Mouse (Mus musculus) ovary, adult 18-20 months (tissue): ENCODE results near the gene Nfia.

Source experiments
- DNase-seq: peaks from one replicate; pipeline ENCODE4 v3.0.0; 2022; ENCODE audit warnings: low spot score, mixed read lengths

Gene Nfia

DNA sequence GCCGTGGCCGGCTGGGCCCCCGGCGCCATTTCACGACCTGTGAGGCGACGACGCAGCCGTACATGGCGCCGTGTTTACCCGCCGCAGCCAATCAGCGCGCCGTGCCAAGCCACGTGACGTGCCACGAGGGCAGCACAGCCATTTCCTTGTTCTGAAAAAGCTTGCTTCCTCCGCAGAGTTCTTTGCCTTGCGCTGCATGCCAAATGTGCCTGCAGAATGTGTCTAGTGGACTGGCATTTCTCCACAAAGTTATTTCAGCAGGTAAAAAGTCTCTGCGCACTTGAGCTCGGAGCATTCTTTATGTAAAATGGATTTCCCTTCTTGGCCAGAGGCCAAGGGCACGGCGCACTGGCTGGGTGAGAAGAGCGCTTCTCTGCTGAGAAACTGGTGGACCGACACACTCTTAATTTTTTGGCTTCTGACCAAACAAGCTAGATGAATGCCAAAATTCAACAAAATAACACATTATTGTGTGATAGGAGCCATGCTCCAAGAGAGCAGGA, 96.5 kb downstream of the Nfia start:
- peak; percentile 94 for DNase-seq

DNA sequence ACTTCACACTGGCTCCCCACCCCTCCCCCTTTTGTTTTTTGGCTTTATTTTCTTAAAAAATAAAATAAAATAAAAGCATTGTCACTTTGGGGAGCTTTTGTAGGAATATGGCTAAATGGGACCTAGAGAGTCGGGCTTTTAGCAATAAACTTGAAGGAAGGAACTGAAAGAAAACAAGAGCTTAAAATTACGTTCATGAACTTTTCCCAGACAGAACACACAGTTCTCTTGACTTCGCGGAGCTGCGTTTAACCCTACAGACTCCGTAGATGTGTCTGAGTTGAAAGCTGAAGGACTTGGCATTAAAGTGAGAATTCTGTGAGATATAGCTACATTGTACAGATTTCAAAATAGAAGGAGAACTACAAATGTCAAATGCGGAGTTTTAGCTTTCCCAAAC, 96.9 kb downstream of the Nfia start:
- DNase-seq = no peak

DNA sequence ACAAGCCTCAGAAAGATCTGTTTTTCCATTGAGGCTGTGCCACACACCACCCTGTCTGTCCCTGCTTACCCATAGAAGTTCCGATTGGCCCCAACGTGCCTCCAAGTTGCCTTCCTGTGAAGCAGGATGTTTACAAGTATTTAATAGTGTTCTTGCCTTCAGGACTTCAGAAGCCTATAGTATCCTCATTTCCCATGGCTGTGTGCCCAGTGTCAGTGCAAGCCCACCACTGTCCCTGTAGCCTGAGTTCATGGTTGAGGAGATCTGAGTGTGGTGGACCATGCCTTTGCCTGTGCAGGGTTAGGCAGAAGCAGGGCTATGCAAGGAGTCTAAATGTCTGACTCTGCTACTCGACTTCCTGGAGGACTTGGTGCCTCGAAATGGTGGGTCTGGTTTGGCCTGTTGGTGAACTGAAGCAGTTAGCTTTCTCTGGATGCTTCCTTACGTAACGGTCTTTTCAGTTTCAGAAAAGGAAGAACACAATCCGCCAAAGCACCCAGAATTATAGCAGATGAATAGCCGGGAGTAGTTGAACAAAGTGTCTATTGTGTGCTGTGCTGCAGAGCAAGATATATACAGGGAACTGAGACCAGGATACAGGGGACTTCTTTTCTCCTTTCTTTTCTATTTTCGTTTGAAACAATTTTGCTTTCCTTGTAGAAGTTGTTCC, 99.4 kb downstream of the Nfia start:
- DNase-seq = no peak

DNA sequence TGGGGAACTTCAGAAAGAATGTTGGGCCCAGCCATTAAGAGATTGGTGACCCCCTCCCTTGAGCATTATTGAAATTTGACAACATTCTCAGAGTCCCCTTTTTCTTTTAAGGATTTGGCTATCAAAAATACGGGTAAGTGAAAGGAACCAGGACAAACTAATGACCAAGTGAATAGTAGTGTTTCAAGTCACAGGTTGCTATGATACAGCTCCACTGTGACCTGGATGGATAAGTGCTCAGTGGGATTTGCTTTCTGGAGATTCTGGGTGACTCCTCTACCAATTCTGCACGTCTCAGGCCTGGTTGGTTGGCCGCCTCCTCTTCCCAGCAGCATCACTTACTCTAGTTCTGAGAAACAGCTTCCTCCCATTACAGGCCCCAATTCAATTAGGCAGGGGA, 102.4 kb downstream of the Nfia start:
- DNase-seq = no peak

DNA sequence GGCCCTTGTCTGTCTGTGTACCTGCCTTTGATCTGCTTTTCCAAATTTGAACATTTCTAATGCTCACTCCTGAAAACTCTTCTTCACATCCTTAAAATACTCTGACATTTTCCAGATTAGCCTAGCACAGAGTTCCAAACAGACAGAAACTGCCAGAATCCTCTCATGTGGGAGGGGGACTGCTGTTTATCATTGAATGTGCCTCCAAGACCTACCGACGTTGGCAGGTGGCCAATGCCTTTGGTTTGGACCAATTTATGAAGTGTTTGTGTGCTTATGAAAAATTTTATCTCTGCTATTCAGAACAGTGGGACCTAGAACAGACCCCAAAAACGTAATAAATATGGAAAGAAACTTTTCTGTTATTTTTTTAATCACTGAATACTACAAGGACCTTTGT, 103.4 kb downstream of the Nfia start:
- peak; percentile 67 for DNase-seq

DNA sequence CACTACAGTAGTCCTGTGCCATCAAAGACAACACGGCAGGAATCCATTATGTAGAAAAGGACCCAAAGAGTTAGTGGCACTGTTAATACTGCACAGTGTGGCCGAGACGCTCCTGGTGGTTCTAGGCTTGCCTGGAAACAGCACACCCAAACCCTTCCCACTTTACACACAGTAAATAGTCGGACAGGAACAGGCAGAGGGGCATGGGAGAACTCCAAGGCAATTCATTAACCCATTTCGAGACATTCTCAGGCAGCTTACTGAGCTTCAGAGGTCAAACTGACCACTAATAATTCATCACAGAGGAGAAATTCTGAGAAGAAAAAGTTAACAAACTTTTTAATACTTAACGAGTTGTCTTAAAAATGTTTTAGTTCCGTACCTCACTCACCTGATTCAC, 107.2 kb downstream of the Nfia start:
- DNase-seq = no peak

DNA sequence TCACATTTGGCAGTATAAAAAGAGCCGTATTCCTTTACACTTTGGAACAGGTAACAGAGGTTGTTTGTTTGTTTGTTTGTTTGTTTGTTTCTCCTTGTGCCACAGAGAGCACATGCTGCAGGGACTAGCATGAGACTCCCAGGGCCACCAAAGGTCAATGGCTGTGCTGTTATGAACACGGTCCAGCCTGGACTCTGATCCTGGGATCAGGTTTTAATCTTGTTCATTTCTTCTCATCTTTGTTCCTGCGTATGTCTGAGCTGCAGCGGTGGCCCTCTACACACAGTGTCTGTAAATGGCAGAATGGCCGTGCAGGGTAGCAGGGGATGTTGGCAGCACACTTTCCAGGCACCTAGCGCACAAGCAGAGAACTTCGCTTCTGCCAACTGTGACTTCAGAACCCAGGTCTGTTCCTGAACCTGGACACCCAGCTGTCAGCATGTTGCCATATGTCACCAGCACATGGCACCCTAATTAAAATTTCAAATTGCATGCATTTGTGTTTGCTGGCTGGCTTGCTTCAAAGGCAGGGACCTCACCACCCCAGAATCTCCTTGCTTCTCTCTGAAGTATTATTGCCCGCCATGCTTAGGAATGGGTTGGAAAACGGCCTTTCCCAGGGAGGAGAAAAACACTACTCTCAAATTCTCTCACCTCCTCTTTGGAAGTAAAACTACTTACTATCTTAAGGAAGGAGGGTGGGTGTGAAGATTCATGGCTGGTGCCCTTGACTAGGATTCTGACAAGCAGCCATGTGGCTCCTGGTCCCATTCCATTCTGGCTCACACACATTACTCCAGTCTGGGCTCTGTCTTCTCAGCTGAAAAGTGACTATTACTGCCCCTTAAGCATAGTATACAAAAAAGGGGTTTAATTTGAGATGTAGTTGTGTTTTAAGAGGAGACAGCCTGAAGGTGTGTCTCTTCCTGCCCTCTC, 107.9 kb downstream of the Nfia start:
- DNase-seq = no peak

DNA sequence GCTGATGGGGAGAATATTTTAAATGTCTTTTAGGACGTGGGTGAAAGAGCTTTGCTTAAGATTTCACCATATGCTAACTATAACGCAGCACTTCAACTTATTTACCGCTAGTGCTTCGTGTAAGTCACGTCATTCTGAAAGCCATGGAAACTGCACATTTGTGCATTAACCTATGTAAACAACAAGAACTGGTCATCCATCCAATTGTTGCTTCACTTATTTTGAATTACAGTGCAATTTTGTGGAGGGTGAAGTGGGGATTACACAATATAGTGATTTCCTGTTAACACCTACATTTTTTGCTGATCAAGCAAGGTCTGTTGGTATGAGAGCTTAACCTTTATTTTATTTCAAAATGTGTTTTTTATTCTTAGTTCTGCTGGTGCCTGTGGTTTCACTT, 113.0 kb downstream of the Nfia start:
- no peak for DNase-seq

DNA sequence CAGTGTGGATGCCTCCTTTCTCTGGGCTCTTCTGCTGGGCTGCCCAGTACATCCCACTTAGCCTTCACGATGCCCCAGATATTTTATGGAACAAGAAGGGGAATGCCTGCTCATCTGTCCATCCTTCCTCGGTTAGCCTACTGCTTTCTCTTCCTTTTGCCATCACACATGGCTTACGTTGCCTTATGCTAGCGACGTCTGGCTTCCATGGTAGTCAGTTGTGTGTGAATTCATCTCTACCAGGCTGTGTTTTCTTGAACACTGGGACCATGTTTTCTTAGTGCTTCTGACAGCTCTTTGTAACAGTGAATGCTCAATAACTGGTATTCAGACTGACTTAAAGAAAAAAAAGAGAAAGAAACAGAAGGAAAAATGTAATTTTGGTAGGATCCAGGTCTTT, 113.7 kb downstream of the Nfia start:
- DNase-seq = no peak

DNA sequence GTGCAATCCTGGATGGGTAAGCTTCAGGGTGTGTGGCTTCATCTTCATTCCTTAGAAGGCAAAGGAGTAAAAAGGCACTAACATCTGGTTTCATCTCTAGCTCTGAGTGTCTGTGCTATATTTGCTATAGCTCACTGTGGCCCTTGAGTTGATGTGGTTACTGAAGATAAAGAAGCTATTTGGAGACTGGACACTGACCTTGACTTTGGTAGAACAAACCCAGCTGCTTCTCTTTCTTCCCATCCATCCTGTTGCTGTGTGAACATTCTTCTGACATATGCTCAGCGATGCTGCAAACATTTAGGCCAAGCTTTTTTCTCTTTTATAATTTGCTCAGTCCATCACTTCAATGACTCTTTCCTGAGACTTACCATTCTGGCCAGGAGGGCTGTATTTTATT, 114.7 kb downstream of the Nfia start:
- no peak for DNase-seq

DNA sequence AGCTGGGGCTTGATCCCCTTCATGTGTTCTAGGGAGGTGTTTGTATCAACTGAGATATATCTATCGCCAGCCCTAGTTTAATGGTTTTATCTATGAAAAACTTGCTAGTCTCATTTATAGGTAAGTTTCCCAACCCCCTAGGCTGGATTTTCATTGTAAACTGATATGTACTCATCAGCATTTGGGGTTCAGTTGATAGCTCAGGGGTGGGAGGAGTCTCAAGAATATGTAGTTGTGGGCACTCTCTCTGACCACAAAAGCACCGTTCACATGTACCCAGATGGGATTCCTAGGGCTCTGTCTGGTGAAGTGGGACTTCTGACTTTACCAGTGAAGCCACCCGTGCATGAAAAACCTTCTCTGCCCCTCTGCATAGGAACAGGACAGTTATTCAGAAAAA, 118.5 kb downstream of the Nfia start:
- DNase-seq = no peak

DNA sequence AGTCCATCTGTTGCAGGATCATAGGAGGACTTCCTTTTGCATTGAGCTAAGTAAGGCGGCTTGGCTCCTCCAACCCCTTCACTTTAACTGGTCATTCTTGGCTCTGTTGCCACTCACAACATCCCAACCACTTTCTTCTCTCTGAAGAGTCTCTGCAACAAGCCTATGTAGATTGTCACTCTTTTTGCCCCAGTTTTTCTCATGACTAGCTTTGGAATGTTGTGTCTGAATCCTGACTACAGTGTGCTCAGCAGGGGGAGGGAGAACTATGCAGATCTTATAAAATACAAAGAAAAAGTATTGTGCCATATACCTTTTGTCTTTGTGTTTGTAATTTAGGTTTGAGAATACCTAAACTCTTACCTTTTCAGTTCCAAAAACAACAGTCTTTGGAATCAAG, 119.1 kb downstream of the Nfia start:
- DNase-seq = no peak

DNA sequence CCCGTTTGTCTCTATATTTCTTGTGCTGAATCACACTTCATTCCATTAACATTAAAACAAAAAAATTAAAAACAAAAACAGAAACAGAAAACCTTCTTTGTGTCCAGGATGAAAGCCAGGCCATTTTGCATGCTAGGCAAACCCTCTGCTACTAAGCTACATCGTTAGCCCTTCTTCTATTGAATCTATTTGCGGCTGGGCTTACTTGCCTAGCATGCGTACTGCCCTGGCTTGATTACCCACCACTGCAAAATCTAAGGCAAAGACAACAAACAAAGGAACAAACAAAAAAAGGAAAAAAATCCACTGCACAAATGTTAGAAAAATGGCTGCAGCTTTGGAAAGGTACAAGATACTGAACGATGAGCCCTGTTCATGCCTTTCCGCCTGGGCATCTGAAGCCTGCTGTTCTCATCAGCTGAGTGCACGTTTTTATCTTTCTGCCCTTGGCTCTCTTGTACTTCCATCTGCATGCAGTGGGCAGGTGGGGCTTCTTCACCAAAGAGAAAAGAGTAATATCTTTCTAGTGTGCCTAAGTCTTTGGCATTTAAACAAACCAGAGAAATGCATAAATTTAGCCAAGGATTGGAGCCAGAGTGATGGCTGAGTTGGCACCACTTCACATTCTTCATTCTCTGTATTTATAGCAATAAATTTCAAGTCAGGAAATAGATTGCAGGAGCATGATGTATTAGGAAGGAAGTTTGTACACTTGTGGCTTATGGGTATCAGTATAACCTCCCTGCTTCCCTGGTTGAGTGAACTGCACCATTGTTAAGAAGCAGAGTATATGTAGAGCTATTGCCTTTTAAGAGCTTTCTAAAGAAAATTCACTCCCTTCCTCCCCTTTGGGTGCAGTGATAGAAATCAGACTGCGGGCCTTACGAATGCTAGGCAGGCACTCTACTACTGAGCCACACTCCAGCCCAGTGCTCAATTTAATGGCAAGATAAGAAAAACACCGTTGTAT, 121.7 kb downstream of the Nfia start:
- DNase-seq = no peak

DNA sequence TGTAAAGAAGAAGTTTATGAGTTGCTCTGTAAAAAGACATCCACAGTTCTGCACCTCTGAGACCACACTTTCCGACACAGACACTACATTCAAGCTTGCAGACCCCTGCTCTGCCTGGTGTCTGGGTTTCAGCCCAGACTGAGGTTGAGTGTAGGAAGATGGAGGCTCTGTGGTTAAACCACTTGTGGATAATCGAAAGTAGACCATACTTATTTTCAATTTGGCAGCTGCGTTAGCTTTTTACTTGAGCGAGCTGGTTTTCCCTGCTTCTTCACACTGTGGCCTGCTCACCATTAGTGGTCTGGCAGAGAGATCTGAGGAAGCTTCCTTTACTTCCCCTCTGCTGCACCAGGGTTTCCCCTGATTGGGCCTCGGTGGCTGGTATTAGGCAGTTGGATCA, 123.4 kb downstream of the Nfia start:
- no peak for DNase-seq

DNA sequence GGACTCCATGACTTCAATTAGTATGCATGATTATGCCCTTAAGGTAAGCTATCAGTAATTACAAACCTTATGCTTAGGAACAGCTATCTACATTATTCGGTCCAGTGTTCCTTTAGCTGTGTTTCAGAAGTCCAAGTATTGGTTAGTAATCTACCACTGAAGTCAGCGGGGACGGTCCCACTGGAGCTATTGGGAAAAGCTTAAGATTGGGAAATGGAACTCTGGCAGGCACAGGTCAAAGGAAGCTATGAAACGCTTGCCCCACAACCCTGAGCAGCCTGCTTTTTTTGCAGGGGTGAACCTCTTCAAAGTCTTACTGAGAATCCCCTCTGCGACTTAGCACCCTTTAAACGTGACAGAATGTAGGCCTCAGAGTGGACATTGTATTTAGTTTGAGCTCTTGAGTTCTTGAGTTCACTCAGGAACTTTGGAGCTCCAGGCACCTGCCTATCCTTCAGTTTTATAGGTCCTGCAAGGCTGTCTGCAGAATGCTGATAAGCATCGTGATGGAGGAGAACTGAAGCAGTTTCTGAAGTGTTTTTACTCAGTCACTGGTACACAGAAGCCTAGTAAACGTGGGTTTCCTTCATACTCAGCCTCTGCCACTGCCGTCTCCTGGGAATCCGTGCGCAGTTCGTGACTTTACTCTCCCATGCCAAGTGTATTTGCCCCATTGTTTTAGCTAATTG, 127.9 kb downstream of the Nfia start:
- DNase-seq = no peak

DNA sequence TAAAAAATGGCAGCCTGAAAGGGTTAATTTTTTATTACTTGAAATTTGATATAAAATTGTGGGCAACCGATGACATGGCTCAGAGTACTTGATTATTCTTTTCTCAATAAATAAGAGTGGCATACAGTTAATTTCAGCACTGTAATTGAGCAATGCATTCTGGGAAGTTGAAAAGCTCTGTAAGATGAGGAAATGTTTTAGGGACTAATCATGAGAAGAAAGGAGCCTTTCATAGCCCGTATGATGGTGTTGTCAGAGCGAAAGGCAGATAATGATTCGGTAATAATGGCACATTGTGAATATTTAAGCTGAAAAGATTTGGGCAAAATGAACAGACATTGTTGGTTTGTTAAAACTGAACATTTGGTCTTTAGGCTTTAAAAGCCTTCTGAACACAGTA, 133.3 kb downstream of the Nfia start:
- DNase-seq = no peak

DNA sequence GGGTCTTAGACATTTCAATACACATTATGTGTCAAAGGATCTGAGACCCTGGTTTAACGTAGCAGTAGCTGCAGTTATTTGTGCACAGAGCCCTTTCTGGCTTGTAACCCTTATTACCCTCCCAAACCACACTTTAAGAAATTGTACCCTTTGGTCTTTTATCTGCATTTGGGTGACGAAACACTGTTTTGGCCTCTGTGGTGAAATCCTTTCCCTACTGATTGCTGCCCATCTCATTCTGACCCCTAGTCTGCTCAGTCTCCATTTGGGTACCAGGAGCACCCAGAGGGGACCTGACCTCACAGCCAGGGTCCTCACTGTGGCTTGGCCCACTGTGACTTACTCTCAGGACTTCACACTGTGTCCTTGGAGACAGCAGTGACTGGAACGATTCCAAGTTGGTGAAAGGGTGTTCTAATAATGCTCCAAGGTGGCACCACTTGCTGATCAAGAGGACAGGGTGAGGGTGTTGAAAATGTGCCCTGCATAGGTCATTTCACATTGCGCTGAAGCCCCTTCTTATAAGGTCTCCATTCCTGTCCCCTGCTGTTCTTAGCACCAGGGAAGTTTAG, 136.1 kb downstream of the Nfia start:
- no peak for DNase-seq

DNA sequence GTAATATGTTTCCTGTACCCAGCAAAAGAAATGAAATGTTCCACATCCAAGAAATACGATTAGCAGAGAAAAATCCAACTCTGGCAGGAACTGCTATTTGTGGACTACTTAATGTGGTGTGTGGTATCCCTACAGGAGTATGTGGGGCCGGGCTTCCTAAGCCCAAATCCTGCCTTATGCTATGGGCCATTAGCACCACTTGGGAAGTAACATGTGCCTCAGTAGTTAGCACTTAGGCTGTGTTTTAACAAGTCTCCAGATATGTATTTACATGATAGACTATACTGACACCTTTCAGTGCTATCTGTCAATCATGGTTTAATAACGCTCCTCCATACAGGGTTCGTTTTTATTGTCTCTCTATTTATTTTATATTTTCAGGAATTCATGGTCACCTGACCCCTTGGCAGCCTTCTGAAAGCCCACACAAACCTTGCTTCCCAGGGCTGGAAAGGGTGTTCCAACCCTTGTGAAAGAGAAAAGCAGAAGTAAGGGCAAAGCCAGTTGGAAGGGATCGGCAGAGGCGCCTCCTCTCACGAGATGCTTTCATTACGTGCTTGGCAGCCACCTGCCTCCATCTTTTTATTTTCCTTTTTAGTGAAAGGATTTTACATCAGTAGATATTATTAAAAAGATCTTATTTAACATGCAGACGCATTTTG, 137.7 kb downstream of the Nfia start:
- DNase-seq = no peak

DNA sequence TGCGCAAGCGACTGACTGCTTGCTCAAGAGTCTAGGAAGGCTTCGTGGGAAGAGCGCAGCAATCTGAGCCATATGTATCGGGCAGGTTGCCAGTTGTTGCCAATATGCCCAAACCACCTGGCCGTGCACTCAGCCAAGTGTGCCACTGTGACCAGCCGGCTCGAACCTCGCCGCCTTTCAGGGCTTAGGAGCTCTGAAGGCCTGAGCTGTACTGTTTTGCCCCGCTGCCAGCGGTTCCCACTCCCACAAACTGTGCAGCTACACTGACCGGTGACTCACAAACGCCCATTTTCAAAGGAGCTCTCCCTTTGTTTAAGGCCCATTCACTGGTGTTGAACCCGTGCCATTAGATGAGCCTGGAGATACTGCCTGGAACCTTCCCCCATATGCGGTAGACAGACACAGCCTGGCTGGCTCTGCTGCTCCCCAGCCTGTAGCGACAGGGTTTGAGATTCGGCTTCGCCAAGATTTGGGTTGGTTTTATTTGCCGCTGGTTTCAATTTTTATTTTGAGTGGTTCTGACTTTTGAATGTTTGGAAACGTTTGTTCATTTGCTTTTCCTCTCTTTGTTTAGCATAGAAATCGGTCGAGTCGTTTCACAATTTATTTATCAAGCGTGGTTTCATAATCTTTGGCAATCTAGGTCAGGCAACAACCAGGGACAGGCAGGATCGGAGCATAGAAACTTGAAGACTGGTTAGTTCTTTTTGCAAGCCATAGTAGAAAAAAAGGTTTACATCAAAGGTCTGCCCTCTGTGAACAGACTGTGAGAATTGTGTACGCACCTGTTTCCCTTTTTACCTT, 138.4 kb downstream of the Nfia start:
- no peak for DNase-seq

DNA sequence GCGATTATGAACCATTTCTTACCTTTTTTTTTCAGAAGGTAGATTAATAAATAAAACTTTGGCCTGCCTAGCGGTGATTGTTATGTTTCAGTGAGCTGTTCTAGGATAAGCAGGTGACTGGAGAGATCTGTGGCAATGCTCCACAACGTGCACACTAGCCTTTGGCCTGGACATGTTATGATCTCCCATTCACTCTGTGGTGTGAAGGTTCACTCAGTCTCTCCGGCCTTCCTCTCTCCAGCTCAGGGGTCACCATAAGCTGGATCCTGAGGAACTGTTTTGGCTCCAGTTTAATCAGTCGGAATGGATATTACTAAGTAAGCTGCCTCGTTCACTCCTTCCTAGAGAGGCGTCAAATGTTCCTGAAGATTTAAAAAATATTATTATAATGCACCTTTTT, 139.2 kb downstream of the Nfia start:
- no peak for DNase-seq
